Mouse (Mus musculus): ENCODE measurements at regions not wholly inside any gene's neighbourhood (a gene's known extent, or its start where the extent isn't known, plus 50 kb on each side); places are given as distances from the start of the nearest gene placed in this dataset.

DNA sequence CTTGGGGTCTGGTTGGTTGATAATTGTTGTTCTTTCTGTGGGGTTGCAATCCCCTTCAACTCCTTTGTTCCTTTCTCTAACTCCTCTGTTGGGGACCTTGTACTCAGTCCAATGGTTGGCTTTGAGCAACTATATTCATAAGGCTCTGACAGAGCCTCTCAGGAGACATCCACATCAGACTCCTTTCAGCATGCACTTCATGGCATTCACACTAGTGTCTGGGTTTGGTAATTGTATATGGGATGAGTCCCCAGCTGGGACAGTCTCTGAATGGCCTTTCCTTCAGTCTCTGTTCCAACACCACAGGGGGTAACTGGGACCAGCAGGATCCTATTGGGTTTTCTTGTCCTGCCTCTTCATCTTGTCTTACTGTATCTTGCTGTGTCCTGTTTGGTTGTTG lies 303.5 kb upstream of the Tmprss15 start:
- Histone ChIP-seq H3K9me3 (ENCODE audit: control insufficient read depth, low read length) (no peaks in the 10 kb centered on the region), H3K4me1 (replicated peaks; ENCODE audit: control insufficient read depth, insufficient read depth, low read length) (no peaks in the 10 kb centered on the region), H3K27me3 (ENCODE audit: control insufficient read depth, insufficient read depth, low read length) (no peaks in the 10 kb centered on the region), H3K27ac (ENCODE audit: low read depth, low read length) (no peak overlapping the region), H3K9ac (ENCODE audit: low read length) (no peak overlapping the region), H3K4me2 (ENCODE audit: low read depth, low read length, severe bottlenecking) (no peak overlapping the region), H3K36me3 (ENCODE audit: control insufficient read depth, insufficient read depth, low read length) (no peaks in the 10 kb centered on the region), H3K4me3 (ENCODE audit: low read depth, low read length) (no peak overlapping the region)
- ATAC-seq (replicated peaks; ENCODE audit: low FRiP score), result no peak
- DNase-seq (ENCODE audit: low spot score), result no peak

DNA sequence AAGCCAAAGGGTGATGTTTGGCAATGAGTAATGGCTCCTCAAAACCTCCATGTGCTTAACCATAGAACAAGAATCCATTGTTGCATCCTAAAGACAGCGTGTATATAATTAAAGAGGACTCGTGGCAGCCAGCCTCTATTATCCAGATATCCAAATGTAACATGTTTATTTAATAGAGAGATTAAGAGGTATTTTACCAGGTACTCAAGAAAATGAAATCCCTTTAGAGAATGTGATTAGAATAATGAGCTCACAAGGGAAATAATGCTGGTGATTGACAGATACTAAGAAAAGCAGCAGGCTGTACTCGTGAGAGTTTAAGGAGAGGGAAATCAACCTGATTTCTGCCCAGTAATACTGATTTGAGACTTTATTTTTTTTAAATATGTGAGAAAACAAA lies 295.5 kb upstream of the Tmprss15 start:
- no peaks in the 10 kb centered on the region for H3K27me3 ChIP-seq (ENCODE audit: control insufficient read depth, insufficient read depth, low read length)
- H3K36me3 ChIP-seq (ENCODE audit: control insufficient read depth, insufficient read depth, low read length), result no peaks in the 10 kb centered on the region
- no peak for ATAC-seq (replicated peaks; ENCODE audit: low FRiP score)
- no peak overlapping the region for H3K27ac ChIP-seq (ENCODE audit: low read depth, low read length)
- H3K4me1 ChIP-seq (replicated peaks; ENCODE audit: control insufficient read depth, insufficient read depth, low read length), result no peaks in the 10 kb centered on the region
- no peaks in the 10 kb centered on the region for H3K9me3 ChIP-seq (ENCODE audit: control insufficient read depth, low read length)
- no peak for DNase-seq (ENCODE audit: low spot score)
- 24% methylated on average over 3 of the region's 3 CpGs for WGBS
- H3K9ac ChIP-seq (ENCODE audit: low read length), result no peak overlapping the region
- no peak overlapping the region for H3K4me2 ChIP-seq (ENCODE audit: low read depth, low read length, severe bottlenecking)
- no peak overlapping the region for H3K4me3 ChIP-seq (ENCODE audit: low read depth, low read length)

DNA sequence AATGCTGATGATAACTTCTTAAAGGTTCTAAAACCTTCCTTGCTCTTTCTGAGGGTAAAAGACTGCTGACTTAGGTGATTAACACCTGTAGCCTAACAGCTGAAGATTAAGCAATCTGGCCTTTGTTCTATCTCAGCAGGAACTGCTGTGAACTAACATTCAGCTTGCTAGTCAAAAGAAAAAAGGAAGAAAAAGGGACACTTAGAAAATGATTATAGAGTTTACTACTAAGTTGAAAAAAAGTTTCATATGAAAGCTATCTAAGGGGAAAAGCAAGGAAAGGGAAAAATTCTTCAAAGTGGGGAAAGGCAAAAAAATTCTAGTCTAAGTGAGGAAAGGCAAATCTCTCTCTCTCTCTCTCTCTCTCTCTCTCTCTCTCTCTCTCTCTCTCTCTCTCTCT lies 259.2 kb upstream of the Tmprss15 start:
- DNase-seq (ENCODE audit: low spot score), result no peak

DNA sequence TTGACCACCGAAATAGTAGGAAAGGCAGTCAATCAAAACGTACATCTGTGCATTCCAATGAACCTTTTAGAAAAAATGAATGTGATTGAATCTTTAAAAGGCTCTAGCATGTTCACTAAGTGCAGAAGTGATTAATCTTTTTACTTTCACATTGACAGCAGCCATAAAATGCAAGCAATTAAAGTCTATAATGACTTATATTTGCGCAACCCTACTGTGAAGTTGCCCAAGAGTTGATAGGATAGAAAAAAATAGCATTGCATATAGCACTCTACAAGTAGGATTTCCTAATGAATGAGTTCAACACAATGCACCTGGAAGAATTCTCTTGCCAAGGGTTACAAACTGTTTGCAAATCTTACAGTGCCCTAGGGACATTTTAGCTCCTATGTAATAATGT lies 251.6 kb upstream of the Tmprss15 start:
- H3K4me3 ChIP-seq (ENCODE audit: low read depth, low read length), result no peak overlapping the region
- H3K9ac ChIP-seq (ENCODE audit: low read length), result no peak overlapping the region
- H3K27me3 ChIP-seq (ENCODE audit: control insufficient read depth, insufficient read depth, low read length), result no peaks in the 10 kb centered on the region
- no peaks in the 10 kb centered on the region for H3K4me1 ChIP-seq (replicated peaks; ENCODE audit: control insufficient read depth, insufficient read depth, low read length)
- H3K36me3 ChIP-seq (ENCODE audit: control insufficient read depth, insufficient read depth, low read length), result no peaks in the 10 kb centered on the region
- ATAC-seq (replicated peaks; ENCODE audit: low FRiP score) (no peak), DNase-seq (ENCODE audit: low spot score) (no peak)
- H3K9me3 ChIP-seq (ENCODE audit: control insufficient read depth, low read length), result no peaks in the 10 kb centered on the region
- no peak overlapping the region for H3K27ac ChIP-seq (ENCODE audit: low read depth, low read length)
- no peak overlapping the region for H3K4me2 ChIP-seq (ENCODE audit: low read depth, low read length, severe bottlenecking)
- 89% methylated on average over 3 of the region's 3 CpGs for WGBS

More for the DNA sequence above, 259.2 kb upstream of the Tmprss15 start:
- no peaks in the 10 kb centered on the region for H3K36me3 ChIP-seq (ENCODE audit: control insufficient read depth, insufficient read depth, low read length)
- H3K27me3 ChIP-seq (ENCODE audit: control insufficient read depth, insufficient read depth, low read length), result no peaks in the 10 kb centered on the region
- ATAC-seq (replicated peaks; ENCODE audit: low FRiP score), result no peak
- H3K4me3 ChIP-seq (ENCODE audit: low read depth, low read length), result no peak overlapping the region
- no peaks in the 10 kb centered on the region for H3K9me3 ChIP-seq (ENCODE audit: control insufficient read depth, low read length)
- H3K9ac ChIP-seq (ENCODE audit: low read length), result no peak overlapping the region
- no peak overlapping the region for H3K4me2 ChIP-seq (ENCODE audit: low read depth, low read length, severe bottlenecking)
- no peaks in the 10 kb centered on the region for H3K4me1 ChIP-seq (replicated peaks; ENCODE audit: control insufficient read depth, insufficient read depth, low read length)
- no peak overlapping the region for H3K27ac ChIP-seq (ENCODE audit: low read depth, low read length)

DNA sequence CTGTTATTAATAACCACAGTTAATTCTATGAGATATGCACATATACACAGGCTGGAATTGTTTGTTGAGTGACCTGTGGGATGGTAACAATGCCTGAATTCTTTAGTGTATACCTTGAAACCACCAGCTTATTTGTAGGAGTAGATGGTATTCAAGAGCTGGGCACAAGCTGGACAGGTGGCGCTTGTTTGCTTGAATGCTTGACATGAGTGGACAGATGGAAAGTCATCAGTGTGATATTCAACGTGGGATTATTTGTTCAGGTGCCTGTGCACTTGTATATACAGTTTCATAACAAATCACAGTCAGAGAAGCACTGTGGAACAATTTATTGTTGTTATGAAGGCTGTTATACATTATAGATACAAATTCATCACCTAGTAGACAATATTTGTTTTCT lies 245.5 kb upstream of the Tmprss15 start:
- no peak overlapping the region for H3K4me2 ChIP-seq (ENCODE audit: low read depth, low read length, severe bottlenecking)
- DNase-seq (ENCODE audit: low spot score) (no peak), ATAC-seq (replicated peaks; ENCODE audit: low FRiP score) (no peak)
- no peaks in the 10 kb centered on the region for H3K36me3 ChIP-seq (ENCODE audit: control insufficient read depth, insufficient read depth, low read length)
- H3K4me3 ChIP-seq (ENCODE audit: low read depth, low read length), result no peak overlapping the region
- 74% methylated on average over 2 of the region's 2 CpGs for WGBS
- no peaks in the 10 kb centered on the region for H3K9me3 ChIP-seq (ENCODE audit: control insufficient read depth, low read length)
- no peak overlapping the region for H3K9ac ChIP-seq (ENCODE audit: low read length)
- H3K27me3 ChIP-seq (ENCODE audit: control insufficient read depth, insufficient read depth, low read length), result no peaks in the 10 kb centered on the region
- no peaks in the 10 kb centered on the region for H3K4me1 ChIP-seq (replicated peaks; ENCODE audit: control insufficient read depth, insufficient read depth, low read length)
- H3K27ac ChIP-seq (ENCODE audit: low read depth, low read length), result no peak overlapping the region

DNA sequence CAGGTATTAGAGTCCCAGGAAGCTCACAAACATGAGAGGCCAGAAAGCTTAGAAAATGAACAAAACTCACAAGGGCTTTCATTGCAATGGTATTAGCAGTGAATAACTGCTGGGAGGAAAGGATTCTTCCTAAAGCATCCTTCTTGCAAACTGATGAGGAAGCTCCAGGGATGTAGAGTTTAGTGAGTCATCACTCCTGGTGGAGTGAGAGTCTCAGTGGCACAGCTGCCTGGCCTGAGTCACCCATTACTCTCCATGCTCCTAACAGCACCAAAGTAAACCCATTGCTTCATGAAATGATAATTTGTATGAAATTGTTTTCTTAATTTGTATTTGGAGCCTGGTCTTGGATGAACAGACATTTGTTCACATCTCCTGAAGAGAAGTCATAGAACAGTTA lies 245.1 kb upstream of the Tmprss15 start:
- H3K27ac ChIP-seq (ENCODE audit: low read depth, low read length), result no peak overlapping the region
- no peak overlapping the region for H3K4me2 ChIP-seq (ENCODE audit: low read depth, low read length, severe bottlenecking)
- no peaks in the 10 kb centered on the region for H3K36me3 ChIP-seq (ENCODE audit: control insufficient read depth, insufficient read depth, low read length)
- H3K27me3 ChIP-seq (ENCODE audit: control insufficient read depth, insufficient read depth, low read length), result no peaks in the 10 kb centered on the region
- H3K9ac ChIP-seq (ENCODE audit: low read length), result no peak overlapping the region
- no peak overlapping the region for H3K4me3 ChIP-seq (ENCODE audit: low read depth, low read length)
- no peaks in the 10 kb centered on the region for H3K4me1 ChIP-seq (replicated peaks; ENCODE audit: control insufficient read depth, insufficient read depth, low read length)
- ATAC-seq (replicated peaks; ENCODE audit: low FRiP score), result no peak
- no peaks in the 10 kb centered on the region for H3K9me3 ChIP-seq (ENCODE audit: control insufficient read depth, low read length)
- no peak for DNase-seq (ENCODE audit: low spot score)

DNA sequence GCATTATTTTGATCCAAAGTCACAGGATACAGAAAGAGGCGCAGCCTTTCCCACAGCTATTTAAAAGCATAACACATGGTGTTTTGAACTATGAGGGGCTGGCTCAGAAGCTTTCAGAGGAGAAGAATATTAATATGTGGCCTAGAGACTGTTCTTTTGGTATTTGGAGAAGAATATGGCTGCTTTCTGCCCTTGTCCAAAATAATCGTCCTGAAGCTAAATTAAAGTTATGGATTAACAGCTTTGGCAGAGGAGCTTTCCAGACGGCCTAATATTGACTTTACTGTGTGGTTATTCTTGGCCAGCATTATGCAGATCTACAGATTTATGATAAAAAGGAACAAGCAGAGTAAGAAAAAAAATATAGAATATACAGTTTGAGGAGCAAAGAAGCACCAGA lies 222.4 kb upstream of the Tmprss15 start:
- 85% methylated on average over 3 of the region's 3 CpGs for WGBS
- DNase-seq (ENCODE audit: low spot score) (no peak), ATAC-seq (replicated peaks; ENCODE audit: low FRiP score) (no peak)
- no peaks in the 10 kb centered on the region for H3K27me3 ChIP-seq (ENCODE audit: control insufficient read depth, insufficient read depth, low read length)
- no peaks in the 10 kb centered on the region for H3K36me3 ChIP-seq (ENCODE audit: control insufficient read depth, insufficient read depth, low read length)
- no peak overlapping the region for H3K4me2 ChIP-seq (ENCODE audit: low read depth, low read length, severe bottlenecking)
- H3K4me1 ChIP-seq (replicated peaks; ENCODE audit: control insufficient read depth, insufficient read depth, low read length), result no peaks in the 10 kb centered on the region
- no peak overlapping the region for H3K4me3 ChIP-seq (ENCODE audit: low read depth, low read length)
- no peak overlapping the region for H3K27ac ChIP-seq (ENCODE audit: low read depth, low read length)
- no peaks in the 10 kb centered on the region for H3K9me3 ChIP-seq (ENCODE audit: control insufficient read depth, low read length)
- no peak overlapping the region for H3K9ac ChIP-seq (ENCODE audit: low read length)

DNA sequence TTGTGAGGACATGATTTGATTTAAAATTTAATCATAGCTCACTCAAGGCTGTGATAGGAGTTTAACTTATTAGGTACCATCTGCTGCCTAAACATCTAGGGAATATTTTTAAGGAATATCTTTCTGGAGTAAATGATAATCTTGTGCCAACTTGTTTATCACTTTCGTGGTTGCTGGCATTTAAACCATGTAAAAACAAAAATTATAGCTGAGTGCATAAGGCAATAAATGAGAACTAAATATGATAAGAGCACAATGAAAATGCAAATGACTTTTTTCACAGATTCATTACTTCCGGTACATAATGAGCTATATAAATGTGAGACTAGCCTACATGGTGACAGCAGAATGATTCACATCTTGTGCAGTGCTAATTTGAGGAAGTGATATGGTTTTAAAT lies 221.8 kb upstream of the Tmprss15 start:
- H3K27ac ChIP-seq (ENCODE audit: low read depth, low read length), result no peak overlapping the region
- no peaks in the 10 kb centered on the region for H3K36me3 ChIP-seq (ENCODE audit: control insufficient read depth, insufficient read depth, low read length)
- H3K4me1 ChIP-seq (replicated peaks; ENCODE audit: control insufficient read depth, insufficient read depth, low read length), result no peaks in the 10 kb centered on the region
- no peaks in the 10 kb centered on the region for H3K27me3 ChIP-seq (ENCODE audit: control insufficient read depth, insufficient read depth, low read length)
- H3K9me3 ChIP-seq (ENCODE audit: control insufficient read depth, low read length), result no peaks in the 10 kb centered on the region
- 84% methylated on average over 2 of the region's 2 CpGs for WGBS
- DNase-seq (ENCODE audit: low spot score) (no peak), ATAC-seq (replicated peaks; ENCODE audit: low FRiP score) (no peak)
- H3K4me3 ChIP-seq (ENCODE audit: low read depth, low read length), result no peak overlapping the region
- no peak overlapping the region for H3K4me2 ChIP-seq (ENCODE audit: low read depth, low read length, severe bottlenecking)
- H3K9ac ChIP-seq (ENCODE audit: low read length), result no peak overlapping the region

DNA sequence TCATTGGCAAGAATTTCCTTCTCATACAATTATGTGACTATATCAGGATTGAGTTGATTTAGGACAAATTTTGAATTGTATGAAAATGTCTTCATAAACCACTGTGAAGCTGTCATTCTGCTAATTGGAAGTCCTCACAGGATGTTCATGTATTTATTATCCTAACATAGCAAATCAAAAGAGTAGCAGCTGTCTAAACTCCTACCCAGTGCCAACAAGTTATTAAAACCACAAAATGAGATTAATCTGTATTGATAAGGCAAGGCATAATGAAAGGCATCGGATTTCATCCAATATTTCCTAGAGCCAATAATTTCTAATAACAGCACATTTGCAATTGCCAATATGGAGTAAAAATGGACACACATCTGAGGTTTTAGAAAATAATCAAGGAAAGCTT lies 217.6 kb upstream of the Tmprss15 start:
- H3K27me3 ChIP-seq (ENCODE audit: control insufficient read depth, insufficient read depth, low read length), result no peaks in the 10 kb centered on the region
- H3K4me3 ChIP-seq (ENCODE audit: low read depth, low read length), result no peak overlapping the region
- H3K4me1 ChIP-seq (replicated peaks; ENCODE audit: control insufficient read depth, insufficient read depth, low read length), result no peaks in the 10 kb centered on the region
- DNase-seq (ENCODE audit: low spot score) (no peak), ATAC-seq (replicated peaks; ENCODE audit: low FRiP score) (no peak)
- H3K4me2 ChIP-seq (ENCODE audit: low read depth, low read length, severe bottlenecking), result no peak overlapping the region
- H3K36me3 ChIP-seq (ENCODE audit: control insufficient read depth, insufficient read depth, low read length), result no peaks in the 10 kb centered on the region
- WGBS, result 87% methylated on average over 1 of the region's 1 CpGs
- no peak overlapping the region for H3K27ac ChIP-seq (ENCODE audit: low read depth, low read length)
- H3K9ac ChIP-seq (ENCODE audit: low read length), result no peak overlapping the region
- H3K9me3 ChIP-seq (ENCODE audit: control insufficient read depth, low read length), result no peaks in the 10 kb centered on the region
